Mouse (Mus musculus) lung, adult 18-20 months (tissue): ENCODE results near the gene Naa25.
A peak's percentile ranks its signal among the peaks of the same experiment; 100 is the strongest.

Experiments used
- DNase-seq, 2 experiments: peaks; one replicate each; pipeline ENCODE4 v3.0.0; 2022; ENCODE audit warnings: mixed read lengths in 2 of 2

Gene Naa25

DNA sequence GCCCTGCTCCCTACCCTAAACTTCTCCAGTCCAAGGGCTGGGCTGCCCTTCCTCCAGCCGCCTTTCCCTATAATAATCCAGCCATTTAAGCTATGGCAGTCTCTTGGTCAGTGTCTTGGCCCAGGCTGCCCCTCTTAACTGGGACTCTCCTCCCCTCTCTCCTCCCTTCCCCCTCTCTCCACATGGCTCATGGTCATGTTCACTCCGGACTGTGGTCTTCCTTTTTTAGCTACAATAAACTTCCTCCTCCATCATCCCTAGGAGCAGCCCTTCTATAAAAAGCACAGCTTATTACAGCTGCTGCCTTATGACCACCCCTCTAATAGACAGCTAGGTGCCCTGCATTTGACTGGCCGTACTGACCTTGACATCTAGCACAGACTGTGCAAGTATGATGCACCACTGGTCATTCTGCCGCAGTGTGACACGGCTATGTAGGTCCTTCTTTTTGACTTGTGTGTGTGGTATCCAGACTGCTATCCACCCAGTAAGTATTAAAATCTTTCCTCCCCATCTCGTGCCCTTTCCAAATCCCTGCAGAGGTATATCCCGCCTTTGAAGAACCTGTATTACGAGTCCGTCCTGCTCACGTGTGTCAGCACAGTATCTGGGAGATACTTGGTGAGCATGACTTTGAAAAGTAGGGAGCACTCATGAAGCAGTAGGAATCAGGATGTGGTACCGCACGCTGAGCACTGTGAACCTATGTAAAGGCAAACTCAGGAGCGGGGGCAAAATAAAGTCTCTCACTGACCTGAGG, 56.2 kb downstream of the Naa25 start:
- DNase-seq: peak; percentile 36 to 53

- peak in 1 of 2 experiments; percentile 50 for DNase-seq
Observed at GRCm38 (mm10) chr5:121454503-121454782, 56.7 kb downstream of the Naa25 start.

DNA sequence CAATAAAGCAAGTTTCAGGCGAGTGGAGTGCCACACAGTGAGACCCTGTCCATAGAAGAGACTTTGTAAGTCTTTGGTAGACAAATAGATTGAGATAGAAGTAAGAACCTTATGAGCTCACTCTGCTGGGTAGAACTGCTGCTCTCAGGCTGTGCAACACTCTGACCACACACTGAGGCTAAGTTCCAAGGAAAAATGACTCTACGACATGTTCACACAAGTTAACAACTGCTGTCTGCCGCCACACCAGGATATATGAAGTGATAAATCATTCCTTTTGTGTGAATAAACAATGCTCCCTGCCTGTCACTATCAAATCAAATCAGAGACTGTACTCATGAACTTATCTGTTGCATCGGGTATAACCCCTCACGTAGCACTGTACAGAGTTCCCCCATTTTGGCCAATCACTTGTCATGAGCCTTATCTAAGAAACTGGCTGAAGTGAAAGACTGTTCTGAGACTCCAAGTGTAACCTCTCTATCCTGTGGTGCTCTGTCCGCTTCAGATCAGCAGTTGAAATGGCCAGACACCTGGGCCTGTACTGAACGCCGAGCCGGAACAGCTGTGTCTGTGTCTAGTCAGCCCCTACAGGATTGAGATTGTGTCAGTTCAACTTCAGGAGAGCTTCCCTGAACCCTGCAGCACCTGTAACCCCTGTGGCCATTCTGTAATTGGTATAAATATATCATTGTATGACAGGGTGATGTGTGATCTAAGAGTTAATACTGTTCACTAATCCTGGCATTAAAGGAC, 58.0 kb downstream of the Naa25 start:
- DNase-seq: no peak

DNA sequence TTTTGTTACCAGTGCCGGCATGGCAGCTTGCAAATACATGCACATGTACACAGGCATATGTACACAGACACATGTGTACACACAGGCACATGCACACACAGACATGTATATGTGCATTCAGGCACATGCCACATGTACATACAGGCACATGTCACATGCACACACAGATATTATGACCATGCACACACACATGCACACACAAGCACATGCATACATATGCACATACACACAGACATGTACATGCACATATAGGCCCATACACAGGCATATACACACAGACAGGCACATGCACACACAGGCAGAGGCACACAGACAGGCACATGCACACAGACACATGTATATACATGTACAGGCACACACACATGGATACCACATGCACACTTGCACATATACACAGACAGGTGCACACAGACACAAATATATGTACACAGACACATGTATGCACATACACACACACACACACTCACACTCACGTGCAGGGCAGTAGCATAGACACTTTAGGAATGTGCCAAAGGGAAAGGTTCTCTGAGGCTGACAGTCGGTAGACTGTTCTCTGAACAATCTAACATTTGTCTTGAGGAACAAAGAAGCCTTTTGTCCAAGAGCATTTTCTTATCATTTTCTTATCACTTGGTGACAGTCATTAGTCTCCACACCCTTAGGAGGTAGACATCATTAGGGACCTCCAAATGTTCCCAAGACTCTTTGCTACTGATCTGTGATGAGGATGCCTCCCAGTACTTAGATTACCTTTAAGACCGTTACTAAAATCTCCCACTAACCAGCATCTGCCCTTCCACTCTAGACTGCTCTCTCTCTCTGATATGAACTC, 63.8 kb downstream of the Naa25 start:
- DNase-seq: no peak

GRCm38 (mm10) chr5:121462171-121462502, 64.4 kb downstream of the Naa25 start:
- DNase-seq: no peak

GRCm38 (mm10) chr5:121462967-121463366, 65.2 kb downstream of the Naa25 start:
- DNase-seq: peak; percentile 72 to 78

DNA sequence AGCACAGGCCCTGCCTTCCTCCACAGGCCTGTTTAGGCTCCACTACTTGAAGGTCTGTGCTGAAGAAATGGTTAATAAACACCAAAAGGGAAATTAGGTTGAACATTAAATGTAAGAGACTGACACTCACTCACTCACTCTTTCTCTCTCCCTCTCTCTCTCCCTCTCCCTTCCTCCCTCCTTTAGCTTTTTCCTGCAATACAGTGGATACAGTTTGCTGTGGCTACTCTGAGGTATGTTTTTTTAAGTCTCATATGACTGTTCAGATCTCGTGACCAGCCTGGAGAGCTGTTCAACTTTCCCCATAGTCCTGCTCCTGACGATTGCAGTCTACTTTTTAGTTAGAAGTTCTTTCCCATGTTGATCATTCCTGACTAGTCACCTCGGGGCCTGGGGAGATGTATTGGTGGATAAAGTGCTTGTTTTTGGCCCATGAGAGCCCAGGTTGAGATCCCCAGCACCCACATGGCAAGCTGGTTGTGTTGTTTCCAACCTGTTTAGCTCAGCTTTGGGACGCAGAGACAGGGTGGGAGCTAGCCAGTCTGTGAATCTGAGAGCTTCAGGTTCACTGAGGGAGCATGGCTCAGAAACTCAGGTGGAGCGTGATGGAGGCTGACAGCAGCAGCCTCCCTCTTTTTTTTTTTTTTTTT, 66.0 kb downstream of the Naa25 start:
- peak in 1 of 2 experiments; percentile 43 for DNase-seq

DNA sequence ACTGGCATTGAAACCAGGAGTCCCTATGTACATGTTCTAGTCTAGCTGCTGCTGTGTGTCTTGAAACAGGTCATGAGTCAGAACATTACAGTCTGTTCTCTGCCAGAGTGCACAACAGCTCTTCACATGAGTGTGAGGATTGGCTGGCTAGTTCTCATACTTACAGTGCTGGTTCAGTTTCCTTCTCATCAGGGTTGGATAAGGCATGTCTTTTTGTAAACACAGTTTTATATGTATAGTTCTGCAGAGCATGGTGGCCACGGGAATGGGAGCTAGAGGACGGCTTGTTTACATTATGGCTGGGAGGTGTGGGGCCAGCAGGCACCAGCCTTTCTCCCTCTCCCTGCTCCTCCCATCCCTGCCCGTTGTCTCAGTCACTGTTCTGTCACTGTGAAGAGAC, 71.8 kb downstream of the Naa25 start:
- DNase-seq: peak; percentile 24 to 48

GRCm38 (mm10) chr5:121472411-121472810, 74.7 kb downstream of the Naa25 start:
- no peak for DNase-seq

DNA sequence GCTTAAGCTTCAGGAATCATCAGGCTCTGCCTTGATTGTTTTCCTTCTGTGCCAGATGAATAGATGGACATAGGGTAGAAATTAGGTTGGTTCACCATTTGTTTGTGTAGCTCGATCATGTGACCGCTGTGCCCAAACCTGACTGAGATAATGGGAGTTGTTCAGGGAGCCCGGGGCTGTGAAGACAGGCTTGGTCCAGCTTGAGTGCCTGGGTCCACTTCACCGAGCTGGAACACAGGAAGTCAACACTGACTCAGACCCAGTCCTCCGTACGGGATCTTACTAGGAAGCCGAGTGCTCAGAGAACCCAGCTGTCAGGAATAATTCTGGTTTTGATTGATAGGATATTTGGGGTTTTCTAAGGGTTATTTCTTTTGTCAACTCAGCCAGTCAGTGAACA, 76.9 kb downstream of the Naa25 start:
- DNase-seq: peak; percentile 56 to 70

GRCm38 (mm10) chr5:121476040-121476439, 78.3 kb downstream of the Naa25 start:
- DNase-seq: no peak

DNA sequence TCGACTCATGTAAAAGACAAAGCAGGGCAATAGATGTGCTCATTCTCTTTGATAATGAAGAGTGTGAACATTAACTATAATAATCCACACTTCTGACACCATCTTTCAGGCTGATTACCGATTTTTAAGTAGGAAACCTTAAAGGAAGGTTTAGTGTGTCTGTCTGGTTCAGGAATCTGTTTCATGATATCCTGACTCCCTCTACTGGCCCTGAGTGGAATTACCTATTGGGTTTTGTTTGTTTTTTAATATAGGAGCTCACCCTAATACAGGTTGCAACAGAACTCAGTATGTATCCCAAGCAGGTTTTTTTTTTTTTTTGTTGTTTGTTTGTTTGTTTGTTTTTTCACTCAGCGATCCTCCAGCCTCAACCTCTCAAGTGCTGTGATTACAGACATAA, 79.9 kb downstream of the Naa25 start:
- peak in 1 of 2 experiments; percentile 34 for DNase-seq

GRCm38 (mm10) chr5:121484801-121485200, 87.1 kb downstream of the Naa25 start:
- no peak for DNase-seq

DNA sequence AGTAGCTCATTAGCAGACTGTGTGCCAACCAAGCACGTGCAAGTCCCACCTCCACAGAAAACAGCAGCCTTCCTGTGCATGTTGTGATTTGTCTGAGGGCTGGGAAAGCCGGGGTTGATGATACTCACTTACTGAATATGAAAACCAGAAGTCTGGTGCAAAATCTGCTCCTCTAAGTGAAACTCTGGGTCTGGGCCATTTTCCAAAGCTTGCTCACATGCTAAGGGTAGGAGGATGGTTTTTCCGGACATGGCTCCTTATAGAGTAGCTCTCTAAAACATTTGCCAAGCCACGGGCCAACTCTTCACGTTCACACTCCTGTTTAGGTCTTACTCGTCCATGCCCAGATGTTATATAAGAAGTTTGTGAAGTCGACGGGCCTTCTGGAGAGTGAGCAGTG, 95.6 kb downstream of the Naa25 start:
- no peak for DNase-seq
